Mouse (Mus musculus): Measurements from ENCODE around the gene Pabpn1.

- TF ChIP-seq CTCF (IDR thresholded peaks at IDR 0.05; ENCODE audit: control insufficient read depth, insufficient read depth, insufficient replicate concordance, low read depth, low read length) (no peak), POLR2A (IDR thresholded peaks at IDR 0.05; ENCODE audit: control insufficient read depth, low read depth, low read length) (no peak)
These were observed 53.8 kb downstream of the Pabpn1 start for GRCm38 (mm10) chr14:54945975-54946704.

All from testis, adult 2 months (tissue).